Mouse (Mus musculus) liver, embryonic 11.5 days (tissue): ENCODE results near the gene Cacna2d1. TPM values are rescaled to one million over a fixed set of nuclear protein-coding genes. Genes with fewer than 3 reads are reported as not detected.

Source experiments
- ATAC-seq: fragments of 200-750 bp; cut with Nextera tagmentation; replicated peaks from 2 replicates; pipeline ENCODE4 v1.8.0; 2017; ENCODE audit warnings: moderate number of reproducible peaks, mild to moderate bottlenecking, moderate TSS enrichment, moderate library complexity; ENCODE audit not compliant: low FRiP score
- DNase-seq: peaks from one replicate; pipeline ENCODE4 v3.0.0-alpha.2; 2017; ENCODE audit warnings: low spot score
- H3K27ac ChIP-seq: fragments of 300-500 bp; sonication (generic); 2 replicates; pipeline ENCODE4 v1.5.1; 2014; ENCODE audit warnings: mild to moderate bottlenecking, low read depth, low read length, control low read depth
- H3K27me3 ChIP-seq: fragments of 300-500 bp; sonication (generic); replicated peaks from 2 replicates; pipeline ENCODE4 v1.6.1; 2014; ENCODE audit warnings: low read length, mixed read lengths; ENCODE audit not compliant: control insufficient read depth, insufficient read depth
- H3K36me3 ChIP-seq: fragments of 300-500 bp; sonication (generic); 2 replicates; pipeline ENCODE4 v1.6.1; 2014; ENCODE audit warnings: mild to moderate bottlenecking, low read length, moderate library complexity, mixed read lengths; ENCODE audit not compliant: control insufficient read depth, insufficient read depth
- H3K4me1 ChIP-seq: fragments of 300-500 bp; sonication (generic); replicated peaks from 2 replicates; pipeline ENCODE4 v1.6.1; 2014; ENCODE audit warnings: low read length, mixed read lengths; ENCODE audit not compliant: control insufficient read depth, insufficient read depth
- H3K4me2 ChIP-seq: fragments of 300-500 bp; sonication (generic); 2 replicates; pipeline ENCODE4 v1.6.1; 2014; ENCODE audit warnings: mild to moderate bottlenecking, control low read depth, moderate library complexity
- H3K4me3 ChIP-seq: fragments of 300-500 bp; sonication (generic); 2 replicates; pipeline ENCODE4 v1.5.1; 2014; ENCODE audit warnings: low read depth, low read length, control low read depth
- H3K9ac ChIP-seq: fragments of 300-500 bp; sonication (generic); 2 replicates; pipeline ENCODE4 v1.6.1; 2014; ENCODE audit warnings: low read depth, low read length, control low read depth
- H3K9me3 ChIP-seq: fragments of 300-500 bp; sonication (generic); 2 replicates; pipeline ENCODE4 v1.6.1; 2016; ENCODE audit warnings: low read length, inconsistent platforms, mixed read lengths; ENCODE audit not compliant: control insufficient read depth
- WGBS: fragments of 180-500 bp; shearing (Covaris S2); extraction: QIAGEN DNeasy Blood & Tissue Kit; methylation state at CpG from one replicate; pipeline ENCODE4 v1.1.7; 2014; 5-methylcytosine and 5-hydroxymethylcytosine counted together
- polyA plus RNA-seq: library from polyadenylated mRNA; unstranded; fragments of >200 nt; fragmentation: Nextera tagmentation; extraction: Ambion mirVana; gene quantifications from 2 replicates; pipeline ENCODE4 v1.2.1, GENCODE M21; 2014

The Cacna2d1 gene
- polyA plus RNA-seq, 1 experiment from 2014 or later, result 3.0 TPM

DNA sequence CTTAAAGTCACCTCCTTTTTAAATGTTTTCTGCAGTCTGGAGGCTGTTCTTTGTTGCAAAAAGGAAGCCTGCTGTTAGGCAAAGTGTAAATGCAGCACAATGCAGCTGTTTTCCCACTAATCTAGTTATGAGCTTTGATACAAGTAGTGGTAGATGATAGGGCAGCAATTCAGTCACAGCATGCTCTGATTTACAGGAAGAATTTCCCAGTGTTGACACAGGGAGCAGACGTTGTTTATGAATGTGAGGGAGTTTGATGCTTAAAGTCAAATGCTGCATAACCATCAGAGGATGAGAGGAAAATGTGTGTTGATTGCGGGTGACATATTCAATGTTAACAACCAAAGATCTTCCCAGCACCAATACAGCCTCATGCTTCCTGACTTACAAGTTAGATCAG, 342.6 kb downstream of the Cacna2d1 start:
- Histone ChIP-seq H3K4me2 (no peak overlapping the region), H3K9ac (no peak overlapping the region), H3K4me1 (no peaks in the 10 kb centered on the region), H3K9me3 (no peaks in the 10 kb centered on the region), H3K27me3 (no peaks in the 10 kb centered on the region), H3K27ac (no peak overlapping the region), H3K36me3 (no peaks in the 10 kb centered on the region), H3K4me3 (no peak overlapping the region)
- WGBS, result 73% methylated on average over 2 of the region's 2 CpGs
- DNase-seq (no peak), ATAC-seq (no peak)

DNA sequence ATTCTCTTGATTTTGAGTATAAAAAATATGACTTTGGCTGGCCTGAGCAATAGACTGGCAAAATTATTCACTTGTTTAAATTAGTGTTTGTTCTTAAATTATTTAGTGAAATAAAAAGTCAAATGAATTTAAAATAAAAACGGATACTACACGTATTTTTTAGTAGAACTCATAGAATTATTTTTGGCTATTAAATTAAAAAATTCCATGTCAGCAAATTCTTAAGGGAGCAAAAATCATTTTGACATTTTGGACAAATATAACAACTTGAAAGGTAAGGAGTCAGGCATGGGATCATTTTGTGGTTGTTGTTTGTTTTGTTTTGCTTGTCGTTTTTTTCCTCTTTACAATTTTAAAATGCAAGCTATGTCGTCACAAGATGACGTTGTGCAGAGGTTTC, 346.7 kb downstream of the Cacna2d1 start:
- H3K9ac ChIP-seq, result no peak overlapping the region
- H3K27ac ChIP-seq, result no peak overlapping the region
- no peaks in the 10 kb centered on the region for H3K9me3 ChIP-seq
- H3K4me3 ChIP-seq, result no peak overlapping the region
- H3K4me1 ChIP-seq, result no peaks in the 10 kb centered on the region
- no peak for ATAC-seq
- DNase-seq, result no peak
- no peaks in the 10 kb centered on the region for H3K27me3 ChIP-seq
- no peak overlapping the region for H3K4me2 ChIP-seq
- no peaks in the 10 kb centered on the region for H3K36me3 ChIP-seq
- WGBS, result 77% methylated on average over 5 of the region's 5 CpGs

- WGBS, result 9% methylated on average over 1 of the region's 1 CpGs
- Histone ChIP-seq H3K27me3 (no peaks in the 10 kb centered on the region), H3K36me3 (no peaks in the 10 kb centered on the region), H3K4me2 (no peak overlapping the region), H3K9me3 (no peaks in the 10 kb centered on the region), H3K9ac (no peak overlapping the region), H3K4me1 (no peaks in the 10 kb centered on the region), H3K27ac (no peak overlapping the region), H3K4me3 (no peak overlapping the region)
- DNase-seq (no peak), ATAC-seq (no peak)
These were observed 358.7 kb downstream of the Cacna2d1 start for GRCm38 (mm10) chr5:16293223-16293622.

DNA sequence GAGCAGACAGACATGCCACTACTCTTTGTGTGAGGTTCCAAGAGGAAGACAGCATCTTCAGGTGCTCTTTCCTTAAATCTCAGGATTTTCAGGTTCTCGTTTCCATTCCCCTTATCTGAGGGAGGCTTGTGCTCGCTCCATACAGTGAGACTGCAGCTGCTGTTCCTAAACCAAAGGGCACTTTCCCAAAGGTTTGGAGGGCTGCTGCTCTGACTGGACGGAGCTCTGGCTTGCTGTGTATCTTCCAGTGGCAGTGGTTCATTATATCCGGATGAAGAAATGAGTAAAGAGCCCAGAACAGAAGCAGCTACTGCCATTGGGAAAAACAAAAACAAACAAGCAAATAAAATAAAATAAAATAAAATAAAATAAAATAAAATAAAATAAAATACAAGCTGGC, 359.3 kb downstream of the Cacna2d1 start:
- H3K4me3 ChIP-seq, result no peak overlapping the region
- no peaks in the 10 kb centered on the region for H3K27me3 ChIP-seq
- DNase-seq (no peak), ATAC-seq (no peak)
- H3K9ac ChIP-seq, result no peak overlapping the region
- no peak overlapping the region for H3K4me2 ChIP-seq
- no peaks in the 10 kb centered on the region for H3K9me3 ChIP-seq
- no peak overlapping the region for H3K27ac ChIP-seq
- 51% methylated on average over 4 of the region's 4 CpGs for WGBS
- no peaks in the 10 kb centered on the region for H3K4me1 ChIP-seq
- no peaks in the 10 kb centered on the region for H3K36me3 ChIP-seq

DNA sequence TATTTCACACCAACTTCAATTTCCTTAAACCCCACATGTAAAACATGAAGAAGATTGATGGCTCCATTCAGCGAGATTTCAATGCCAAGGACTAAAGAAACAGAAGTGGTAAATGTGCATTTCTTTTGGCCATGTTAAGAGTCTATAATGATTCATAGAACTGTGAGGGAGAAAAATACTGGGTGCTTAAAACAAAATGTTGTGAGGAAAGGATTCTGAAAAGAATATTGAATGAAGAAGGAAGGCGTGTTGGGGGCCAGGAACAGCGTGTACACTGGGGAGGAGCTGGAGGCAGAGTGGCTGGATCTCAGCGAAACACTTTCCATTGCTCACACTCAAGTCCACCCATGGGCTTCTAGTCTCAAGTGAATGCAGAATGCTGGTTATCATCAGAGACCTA, 360.2 kb downstream of the Cacna2d1 start:
- no peaks in the 10 kb centered on the region for H3K4me1 ChIP-seq
- H3K27ac ChIP-seq, result no peak overlapping the region
- H3K9ac ChIP-seq, result no peak overlapping the region
- no peaks in the 10 kb centered on the region for H3K9me3 ChIP-seq
- H3K4me2 ChIP-seq, result no peak overlapping the region
- no peaks in the 10 kb centered on the region for H3K36me3 ChIP-seq
- H3K27me3 ChIP-seq, result no peaks in the 10 kb centered on the region
- 81% methylated on average over 4 of the region's 4 CpGs for WGBS
- H3K4me3 ChIP-seq, result no peak overlapping the region
- no peak for ATAC-seq
- no peak for DNase-seq

DNA sequence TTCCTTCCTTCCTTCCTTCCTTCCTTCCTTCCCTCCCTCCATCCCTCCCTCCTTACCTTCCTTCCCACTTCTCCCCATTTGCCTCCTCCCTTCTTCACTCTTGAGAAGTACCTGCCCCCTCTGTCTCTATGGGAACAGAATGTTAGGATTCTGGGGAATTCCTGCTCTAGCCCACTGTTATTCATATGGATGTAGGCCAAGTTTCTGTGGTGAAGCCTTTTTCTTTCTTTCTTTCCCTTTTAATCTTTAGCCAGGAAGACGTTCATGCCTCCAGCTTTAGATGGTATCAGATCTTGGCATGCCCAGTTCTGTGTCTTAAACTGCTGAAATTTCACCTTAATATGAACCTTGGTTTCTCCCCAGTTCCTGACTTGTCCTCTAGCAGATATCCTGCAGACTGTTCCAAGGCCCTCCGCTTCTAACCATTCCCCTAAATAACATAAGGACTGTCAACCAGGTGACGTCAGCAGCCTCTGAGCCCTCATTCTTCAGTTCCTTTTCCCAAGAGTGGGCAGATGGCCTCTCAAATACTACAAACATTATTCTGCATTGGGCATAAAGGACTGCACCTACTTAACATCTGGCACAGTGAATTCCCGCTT, 362.8 kb downstream of the Cacna2d1 start:
- WGBS, result 79% methylated on average over 4 of the region's 4 CpGs
- DNase-seq, result no peak

GRCm38 (mm10) chr5:16299631-16300030, 365.1 kb downstream of the Cacna2d1 start:
- DNase-seq, result no peak
- Histone ChIP-seq H3K9ac (no peak overlapping the region), H3K4me1 (no peaks in the 10 kb centered on the region), H3K27me3 (no peaks in the 10 kb centered on the region), H3K9me3 (no peaks in the 10 kb centered on the region), H3K4me3 (no peak overlapping the region), H3K36me3 (no peaks in the 10 kb centered on the region), H3K4me2 (no peak overlapping the region), H3K27ac (no peak overlapping the region)
- ATAC-seq, result no peak
- 82% methylated on average over 6 of the region's 6 CpGs for WGBS

More for the DNA sequence above, 362.8 kb downstream of the Cacna2d1 start:
- H3K4me2 ChIP-seq, result no peak overlapping the region
- H3K27ac ChIP-seq, result no peak overlapping the region
- H3K36me3 ChIP-seq, result no peaks in the 10 kb centered on the region
- H3K4me3 ChIP-seq, result no peak overlapping the region
- ATAC-seq, result no peak
- H3K9ac ChIP-seq, result no peak overlapping the region
- H3K4me1 ChIP-seq, result no peaks in the 10 kb centered on the region
- no peaks in the 10 kb centered on the region for H3K27me3 ChIP-seq
- H3K9me3 ChIP-seq, result no peaks in the 10 kb centered on the region

DNA sequence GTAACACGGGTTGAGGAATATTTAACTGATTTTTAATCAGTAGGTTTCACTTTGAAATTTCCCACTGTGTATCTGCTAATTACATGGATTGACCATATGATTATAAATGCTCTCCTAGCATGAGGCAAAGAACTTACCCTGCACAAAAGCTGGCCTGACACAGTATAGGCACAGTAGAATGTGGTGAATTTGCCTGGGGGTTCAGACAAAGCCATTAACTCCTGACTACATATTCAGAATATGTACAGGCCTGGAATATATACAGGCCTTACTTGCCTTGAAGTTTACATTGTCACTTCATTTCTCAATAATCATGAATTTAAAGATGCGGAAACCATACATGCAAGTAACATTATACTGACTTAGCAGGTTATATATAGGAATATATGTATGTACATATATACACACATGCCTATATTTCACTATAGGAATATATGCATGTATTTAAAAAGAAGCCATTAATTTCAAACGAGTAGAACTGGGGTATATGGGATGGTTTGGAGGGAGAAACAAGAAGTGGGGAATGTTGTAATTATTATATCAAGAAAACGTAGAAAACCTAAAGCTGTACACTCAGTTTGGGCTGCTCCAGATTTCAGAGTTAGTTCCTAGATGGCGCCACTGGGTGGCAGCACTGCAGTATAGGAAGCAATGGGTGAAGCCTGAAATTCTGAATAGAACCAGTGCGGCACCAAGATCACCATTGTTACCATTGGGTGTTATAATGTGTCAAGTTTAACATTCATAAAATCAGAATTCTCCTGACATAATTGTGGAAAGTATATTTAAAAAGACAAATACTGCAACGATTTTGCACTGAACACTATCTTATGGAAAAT, 374.9 kb downstream of the Cacna2d1 start:
- Histone ChIP-seq H3K4me2 (no peak overlapping the region), H3K4me3 (no peak overlapping the region), H3K36me3 (no peaks in the 10 kb centered on the region), H3K27ac (no peak overlapping the region), H3K9ac (no peak overlapping the region), H3K4me1 (no peaks in the 10 kb centered on the region), H3K27me3 (no peaks in the 10 kb centered on the region), H3K9me3 (no peaks in the 10 kb centered on the region)
- WGBS, result 41% methylated on average over 7 of the region's 7 CpGs
- DNase-seq (no peak), ATAC-seq (peak; percentile 66)

- no peak overlapping the region for H3K4me3 ChIP-seq
- no peak overlapping the region for H3K27ac ChIP-seq
- H3K4me1 ChIP-seq, result no peaks in the 10 kb centered on the region
- 89% methylated on average over 5 of the region's 5 CpGs for WGBS
- no peaks in the 10 kb centered on the region for H3K9me3 ChIP-seq
- DNase-seq (no peak), ATAC-seq (no peak)
- no peaks in the 10 kb centered on the region for H3K36me3 ChIP-seq
- no peaks in the 10 kb centered on the region for H3K27me3 ChIP-seq
- no peak overlapping the region for H3K9ac ChIP-seq
- H3K4me2 ChIP-seq, result no peak overlapping the region
These were observed 379.8 kb downstream of the Cacna2d1 start for GRCm38 (mm10) chr5:16314242-16314641.
